Mouse (Mus musculus) cerebellum, adult 2 months (tissue): ENCODE data around the gene Sec61b. TPM values are rescaled to one million over a fixed set of nuclear protein-coding genes. Genes with fewer than 3 reads are reported as not detected.
A peak's percentile ranks its signal among the peaks of the same experiment; 100 is the strongest.

Experiments used
- DNase-seq, 2 experiments: peaks; one replicate each; pipeline ENCODE4 v3.0.0; 2021
- H3K27ac ChIP-seq: fragments of 200-500 bp; 2 replicates; pipeline ENCODE4 v1.5.1; 2012; ENCODE audit warnings: low read length, control low read depth, inconsistent platforms; ENCODE audit not compliant: insufficient read depth
- H3K27me3 ChIP-seq: fragments of 200-500 bp; 2 replicates; pipeline ENCODE4 v1.6.1; 2012; ENCODE audit warnings: inconsistent platforms, mild to moderate bottlenecking, low read length, moderate library complexity; ENCODE audit not compliant: control insufficient read depth, insufficient read depth
- H3K4me1 ChIP-seq: fragments of 200-500 bp; 2 replicates; pipeline ENCODE4 v1.6.1; 2011; ENCODE audit warnings: low read length; ENCODE audit not compliant: control insufficient read depth, insufficient read depth
- H3K4me3 ChIP-seq: fragments of 200-500 bp; replicated peaks from 2 replicates; pipeline ENCODE3; 2011; ENCODE audit warnings: mild to moderate bottlenecking, low read depth, low read length, control low read depth; ENCODE audit not compliant: insufficient read depth
- CTCF ChIP-seq: fragments of 200-500 bp; IDR thresholded peaks from 2 replicates; pipeline ENCODE4 v1.5.1; 2011; ENCODE audit warnings: low read depth, mild to moderate bottlenecking, control low read depth, low read length, moderate library complexity, borderline replicate concordance; ENCODE audit not compliant: insufficient read depth
- POLR2A ChIP-seq: fragments of 200-500 bp; IDR thresholded peaks from 2 replicates; pipeline ENCODE4 v1.6.1; 2011; ENCODE audit warnings: low read length, control low read depth, borderline replicate concordance; ENCODE audit not compliant: insufficient read depth
- WGBS: fragments of 180-500 bp; shearing (Covaris S2); methylation state at CpG from one replicate; pipeline ENCODE4 v1.1.7; 2018; 5-methylcytosine and 5-hydroxymethylcytosine counted together
- polyA plus RNA-seq: library from polyadenylated mRNA; depleted of rRNA; stranded (reverse); fragments of >200 nt; gene quantifications from 2 replicates; pipeline ENCODE4 v1.2.3, GENCODE M21; 2012; rRNA removed

Gene Sec61b
- polyA plus RNA-seq: 72.9 and 82.1 TPM in 2 replicates

DNA sequence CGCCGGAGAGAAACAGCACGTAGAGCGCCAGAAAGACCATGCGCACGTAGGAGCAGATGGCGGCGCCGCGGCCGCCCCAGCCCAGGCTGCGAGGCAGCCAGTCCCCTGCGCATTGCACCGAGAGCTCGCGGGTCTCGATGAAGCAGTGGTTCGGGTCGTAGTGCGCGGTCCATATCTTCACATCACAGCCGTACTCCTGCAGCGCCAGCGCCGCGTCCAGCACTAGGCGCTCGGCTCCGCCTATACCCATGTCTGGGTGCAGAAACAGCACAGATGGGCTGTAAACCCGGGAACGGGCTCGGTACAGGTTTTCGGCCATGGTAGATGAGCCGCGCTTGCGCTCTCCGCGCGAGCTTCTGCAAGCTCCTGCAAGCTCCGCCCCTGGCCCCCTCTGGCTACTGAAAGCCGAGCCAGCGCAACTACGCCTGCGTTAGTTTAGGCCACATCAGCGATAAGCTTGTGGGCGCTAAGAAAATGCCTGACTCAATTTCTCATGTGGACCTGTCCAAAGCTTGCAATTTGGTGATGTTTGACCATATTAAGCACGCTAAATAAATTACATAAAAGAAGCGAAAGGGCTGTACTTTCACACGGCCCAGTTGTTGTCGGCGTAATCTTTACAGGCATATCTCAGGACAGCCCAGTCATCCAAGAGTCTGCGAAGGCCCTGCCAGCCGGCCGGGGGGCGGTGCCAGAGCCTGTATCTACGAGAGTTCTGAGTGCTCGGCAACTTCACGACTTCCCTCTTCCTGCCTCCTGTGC is at the start of gene Sec61b, which contains the start of gene Alg2:
TSS of gene Sec61b (plus strand) at position 691 of the 762 bp plus-strand sequence.
TSS of gene Alg2 (minus strand) at position 366 of the 762 bp plus-strand sequence.
- WGBS: 0% methylated on average over 58 of the region's 58 CpGs
- no peaks in the 10 kb centered on the region for H3K27me3 ChIP-seq
- peaks cover 4% of the 10 kb centered on the region; the same call in 1 of the 2 replicates for H3K4me1 ChIP-seq
- peak within 1 kb of the TSS; percentile 90 for H3K27ac ChIP-seq
- H3K4me3 ChIP-seq: peak within 1 kb of the TSS; percentile 96
- peak; percentile 98 to 99 for DNase-seq
- no peak for TF ChIP-seq CTCF
- peak; percentile 94 for TF ChIP-seq POLR2A

- Histone ChIP-seq H3K27me3 (no peaks in the 10 kb centered on the region), H3K4me3 (no peak overlapping the region), H3K4me1 (no peaks in the 10 kb centered on the region; the same call in 1 of the 2 replicates), H3K27ac (no peak overlapping the region)
- no peak for DNase-seq
- TF ChIP-seq CTCF (no peak), POLR2A (no peak)
- whole genome bisulfite sequencing: 52% methylated on average over 16 of the region's 16 CpGs
Observed at GRCm38 (mm10) chr4:47425247-47425830, 49.1 kb upstream of the Sec61b start.

DNA sequence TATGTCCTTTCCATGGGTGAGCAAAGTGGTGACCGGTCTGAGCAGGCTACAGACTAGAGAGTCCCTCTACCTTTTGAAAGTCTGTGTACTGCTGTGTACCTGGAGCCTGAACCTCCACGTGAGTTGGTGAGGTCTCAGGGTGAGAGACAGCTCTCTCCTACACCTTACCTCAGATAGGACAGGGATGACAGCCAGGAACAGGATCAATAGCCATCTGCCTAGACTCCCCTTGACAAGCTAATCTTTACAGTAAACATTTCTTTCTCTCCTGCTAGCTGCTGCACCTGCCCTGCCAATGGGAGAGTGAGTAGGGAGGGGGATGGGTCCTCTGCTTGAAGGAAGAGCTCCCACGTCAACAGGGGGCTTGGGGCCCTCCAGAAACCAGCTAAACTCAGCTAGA is 46.9 kb upstream of the Sec61b start:
- WGBS: 77% methylated on average over 3 of the region's 3 CpGs
- TF ChIP-seq CTCF: no peak
- no peak for TF ChIP-seq POLR2A

GRCm38 (mm10) chr4:47430557-47430956 is 43.9 kb upstream of the Sec61b start:
- Histone ChIP-seq H3K4me1 (no peaks in the 10 kb centered on the region; the same call in 1 of the 2 replicates), H3K27me3 (no peaks in the 10 kb centered on the region), H3K4me3 (no peak overlapping the region), H3K27ac (no peak overlapping the region)
- TF ChIP-seq POLR2A (no peak), CTCF (no peak)
- DNase-seq: no peak
- WGBS: 75% methylated on average over 6 of the region's 6 CpGs

More for the DNA sequence above, 46.9 kb upstream of the Sec61b start:
- Histone ChIP-seq H3K27me3 (no peaks in the 10 kb centered on the region), H3K27ac (no peak overlapping the region), H3K4me3 (no peak overlapping the region), H3K4me1 (no peaks in the 10 kb centered on the region; the same call in 1 of the 2 replicates)
- no peak for DNase-seq

- Histone ChIP-seq H3K4me3 (no peak overlapping the region), H3K27ac (no peak overlapping the region), H3K4me1 (no peaks in the 10 kb centered on the region; the same call in 1 of the 2 replicates), H3K27me3 (no peaks in the 10 kb centered on the region)
- DNase-seq: no peak
- WGBS: 88% methylated on average over 5 of the region's 5 CpGs
- TF ChIP-seq CTCF (no peak), POLR2A (no peak)
Observed at GRCm38 (mm10) chr4:47431081-47431480, 43.4 kb upstream of the Sec61b start.

- no peaks in the 10 kb centered on the region for H3K27me3 ChIP-seq
- no peaks in the 10 kb centered on the region; the same call in 1 of the 2 replicates for H3K4me1 ChIP-seq
- TF ChIP-seq POLR2A: no peak
- no peak for TF ChIP-seq CTCF
- 36% methylated on average over 7 of the region's 7 CpGs for WGBS
- H3K4me3 ChIP-seq: no peak overlapping the region
- no peak for DNase-seq
- no peak overlapping the region for H3K27ac ChIP-seq
Observed at GRCm38 (mm10) chr4:47432766-47433165, 41.7 kb upstream of the Sec61b start.

GRCm38 (mm10) chr4:47435131-47435530 is 39.3 kb upstream of the Sec61b start:
- no peak overlapping the region for H3K4me3 ChIP-seq
- H3K4me1 ChIP-seq: no peaks in the 10 kb centered on the region; the same call in 1 of the 2 replicates
- no peak overlapping the region for H3K27ac ChIP-seq
- WGBS: 75% methylated on average over 12 of the region's 12 CpGs
- no peak for TF ChIP-seq POLR2A
- TF ChIP-seq CTCF: no peak
- no peak for DNase-seq
- H3K27me3 ChIP-seq: no peaks in the 10 kb centered on the region
